Mouse (Mus musculus): ENCODE measurements at regions not wholly inside any gene's neighbourhood (a gene's known extent, or its start where the extent isn't known, plus 50 kb on each side); places are given as distances from the start of the nearest gene placed in this dataset.

DNA sequence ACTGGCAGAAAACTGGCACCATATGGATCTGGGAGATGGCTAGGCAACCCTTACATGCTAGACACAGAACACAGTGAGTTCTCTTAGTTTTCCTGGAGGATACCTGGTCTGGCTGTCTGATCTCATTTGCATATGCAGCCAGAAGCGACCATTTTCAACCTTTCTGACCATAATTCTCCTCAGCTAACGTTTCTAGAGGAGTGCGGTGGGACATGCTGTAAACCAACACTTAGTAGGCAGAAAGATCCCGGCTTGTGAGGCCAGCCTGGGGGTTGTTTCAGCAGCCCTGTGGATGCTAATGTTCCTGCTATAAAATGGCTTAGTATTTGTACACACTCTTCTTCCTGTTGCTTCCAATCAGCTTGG lies 168.6 kb upstream of the Olig3 start:
- DNase-seq = no peak

DNA sequence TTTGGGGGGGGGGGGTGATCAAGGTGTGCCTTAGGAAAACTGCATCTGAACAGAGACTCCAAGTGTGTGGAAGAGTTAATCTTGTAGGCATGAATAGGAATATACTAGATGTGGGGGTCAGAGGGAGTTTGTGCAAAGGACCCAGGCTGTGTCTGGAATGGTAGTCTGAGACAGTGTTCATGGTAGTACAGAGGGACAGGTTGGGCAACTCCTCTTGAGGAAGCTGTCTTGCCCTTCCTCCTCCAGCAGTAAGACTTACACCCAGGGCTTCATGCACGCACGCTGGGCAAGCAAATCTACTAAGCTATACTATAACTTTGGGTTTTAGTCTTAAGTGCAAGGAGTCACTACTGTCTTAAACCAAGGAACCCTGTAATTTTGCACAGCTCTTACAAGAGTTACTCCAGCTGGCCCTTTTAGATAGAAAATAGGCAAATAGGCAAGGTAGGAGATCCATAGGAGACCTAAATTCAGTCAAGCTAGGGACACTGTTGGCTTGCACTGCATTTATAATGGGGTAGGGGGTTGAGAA lies 169.2 kb upstream of the Olig3 start:
- no peak for DNase-seq

DNA sequence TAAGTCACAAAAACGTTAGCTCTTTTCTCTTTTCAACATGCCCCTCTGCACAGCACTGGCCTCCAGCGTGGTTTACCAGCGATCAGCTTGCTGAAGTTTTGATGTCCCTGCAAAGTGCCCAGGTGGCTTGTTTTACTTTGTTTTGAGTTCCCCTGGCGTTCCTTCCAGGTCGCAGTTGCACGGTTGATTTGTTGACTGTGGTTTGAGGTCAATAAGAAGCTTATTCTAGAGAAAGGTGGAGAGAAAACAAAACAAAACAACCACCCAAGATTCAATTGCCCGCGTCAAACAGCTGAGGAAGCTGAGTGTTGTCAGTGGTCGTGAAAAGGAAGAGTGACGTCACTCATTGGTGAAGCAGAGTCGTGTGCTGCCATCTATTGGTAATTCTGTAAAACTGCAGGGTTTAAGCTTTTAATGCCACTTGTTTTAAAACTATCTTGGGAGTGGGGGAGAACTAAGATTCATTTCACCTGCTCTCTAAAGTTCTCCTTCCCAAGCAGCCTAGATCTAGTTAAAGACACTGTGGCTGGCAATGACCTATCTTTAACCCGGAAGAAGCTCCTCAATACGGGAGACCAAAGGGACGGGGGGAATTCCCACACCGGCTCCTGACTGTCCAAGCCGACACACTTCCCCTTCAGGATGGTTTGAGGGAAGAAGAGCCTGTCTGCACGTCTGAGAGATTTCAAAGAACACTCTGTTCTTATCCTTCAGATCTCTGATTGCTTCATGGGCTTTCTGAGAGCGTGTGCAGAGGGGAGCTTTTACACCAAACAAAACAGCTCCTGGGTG lies 170.3 kb upstream of the Olig3 start:
- DNase-seq = peak; percentile 47

DNA sequence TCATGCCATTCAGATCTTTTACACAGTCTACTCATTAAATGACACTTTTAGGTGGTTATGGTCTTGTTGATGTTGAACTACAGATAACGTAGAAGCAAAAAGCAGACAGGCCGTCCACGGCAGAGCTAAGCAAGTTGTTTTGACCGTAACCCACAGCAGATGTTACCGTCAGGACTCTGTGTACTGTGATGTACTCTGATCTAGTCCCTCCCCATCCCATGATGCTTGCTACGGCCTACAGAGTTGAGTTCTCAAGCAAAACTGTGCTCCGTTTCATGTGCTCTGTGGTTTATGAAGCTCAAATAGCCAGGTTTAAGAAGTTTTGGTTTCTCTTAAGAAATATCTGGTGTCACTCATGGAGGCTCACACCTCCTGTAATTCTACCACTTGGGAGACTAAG lies 169.4 kb upstream of the Tnfaip3 start:
- no peak for DNase-seq

DNA sequence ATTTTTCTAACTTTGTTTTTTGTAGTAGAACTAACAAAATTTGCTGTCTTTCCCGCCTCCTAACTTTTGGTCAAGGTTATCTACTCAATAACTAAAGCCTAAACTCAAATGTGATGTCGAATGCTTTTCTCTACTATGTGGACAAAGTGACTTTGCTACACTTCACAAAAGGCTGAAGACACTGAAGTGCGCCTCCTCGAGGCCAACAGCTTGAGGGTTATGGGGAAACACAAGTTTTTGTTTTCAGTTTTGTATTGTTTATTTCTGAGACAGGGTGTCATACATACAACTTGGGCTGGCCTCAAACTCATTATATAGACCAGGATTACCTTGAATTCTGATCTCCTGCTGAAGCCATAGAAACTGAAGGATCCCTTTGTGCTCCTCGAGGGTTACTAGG lies 162.4 kb upstream of the Tnfaip3 start:
- DNase-seq = no peak

DNA sequence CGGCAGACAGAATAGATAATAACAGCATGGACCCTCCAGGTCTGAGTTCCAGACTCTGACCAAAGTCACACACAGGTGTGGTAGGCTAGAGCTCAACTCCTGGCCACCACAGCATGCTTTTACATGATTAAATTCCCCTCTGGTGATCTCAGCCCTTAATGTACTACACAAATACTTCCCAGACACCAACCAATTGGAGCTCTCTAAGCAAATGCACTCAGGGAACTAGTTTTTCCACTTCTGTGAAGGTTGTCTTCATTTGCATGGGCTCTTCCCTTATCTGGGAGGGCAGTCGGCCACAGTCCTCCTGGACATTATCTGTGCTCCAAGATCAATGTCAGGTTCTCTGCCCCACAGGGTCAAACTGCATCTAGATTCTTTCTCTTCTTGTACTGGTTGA lies 162.0 kb upstream of the Tnfaip3 start:
- no peak for DNase-seq

DNA sequence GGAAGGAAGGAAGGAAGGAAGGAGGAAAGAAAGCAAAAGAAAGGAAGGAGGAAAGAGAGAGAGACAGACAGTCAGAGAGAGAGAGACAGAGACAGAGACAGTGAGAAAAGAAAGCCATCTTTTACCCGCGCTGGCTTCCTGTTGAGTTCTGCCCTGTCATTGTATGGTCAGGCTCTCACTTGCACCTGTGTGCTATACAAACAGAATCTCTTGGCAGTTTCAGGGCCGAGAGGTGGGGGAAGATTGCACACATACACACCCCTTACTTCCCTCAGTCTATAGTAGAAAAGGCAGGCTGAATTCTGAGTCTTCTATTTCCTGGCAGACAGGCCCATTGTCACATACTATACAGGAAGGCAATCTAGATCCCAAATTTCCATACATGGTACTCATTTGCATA lies 160.8 kb upstream of the Tnfaip3 start:
- no peak for DNase-seq

DNA sequence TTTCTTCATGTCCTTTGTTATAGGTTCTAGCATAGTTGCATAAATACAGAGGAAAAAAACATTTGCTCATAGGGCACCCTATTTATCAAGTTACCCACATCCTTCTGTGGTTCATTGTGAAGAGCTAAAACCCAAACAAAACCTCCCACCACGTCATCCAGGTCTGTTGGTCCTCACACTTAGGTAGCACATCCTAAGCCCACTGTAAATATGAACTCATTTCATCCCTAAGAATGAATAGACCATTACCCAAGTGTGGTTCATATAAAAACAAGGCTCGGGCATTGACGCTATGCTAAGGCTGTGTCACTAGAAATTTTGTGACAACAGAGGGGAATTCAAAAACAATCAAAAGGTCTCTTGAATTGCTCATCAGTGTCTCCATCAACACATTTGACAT lies 156.4 kb upstream of the Tnfaip3 start:
- no peak for DNase-seq

DNA sequence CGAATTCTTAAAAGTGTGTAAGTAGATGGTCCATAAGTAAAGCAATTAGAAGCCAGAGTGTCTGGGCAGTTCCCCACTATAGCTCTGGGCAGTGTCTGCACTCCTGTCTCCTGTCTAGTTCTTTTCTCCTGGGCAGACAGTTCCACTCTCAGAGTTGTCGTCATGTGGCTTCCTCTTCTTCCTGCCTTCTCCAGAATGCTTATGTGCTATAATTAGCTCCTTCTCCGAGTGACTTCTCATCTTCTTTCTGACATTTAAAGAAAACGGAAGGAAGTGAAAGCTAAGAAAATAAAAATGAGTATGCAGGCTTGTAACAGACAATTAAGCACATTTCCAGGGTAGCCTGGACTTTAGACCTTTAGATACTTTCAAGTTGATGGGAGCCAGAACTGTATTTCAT lies 155.1 kb upstream of the Tnfaip3 start:
- DNase-seq = no peak

DNA sequence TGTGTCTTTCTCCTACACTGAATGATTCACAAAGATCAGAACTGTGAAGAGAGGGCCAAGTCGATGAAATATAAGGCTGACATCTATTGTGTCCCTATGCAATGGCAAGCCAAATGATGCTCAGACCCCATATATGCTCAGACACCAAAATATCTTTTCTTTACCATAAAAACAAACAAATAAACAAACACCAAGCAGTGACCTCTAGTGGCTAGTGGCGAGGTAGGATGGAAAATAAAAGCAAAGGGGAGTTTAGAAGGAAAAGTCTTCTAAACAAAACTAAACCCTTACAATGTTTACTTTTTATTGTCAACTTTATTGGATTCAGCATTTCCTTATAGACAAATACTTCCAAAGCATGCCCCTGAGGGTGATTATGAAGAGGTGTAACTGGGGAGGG lies 153.8 kb upstream of the Tnfaip3 start:
- DNase-seq = no peak

DNA sequence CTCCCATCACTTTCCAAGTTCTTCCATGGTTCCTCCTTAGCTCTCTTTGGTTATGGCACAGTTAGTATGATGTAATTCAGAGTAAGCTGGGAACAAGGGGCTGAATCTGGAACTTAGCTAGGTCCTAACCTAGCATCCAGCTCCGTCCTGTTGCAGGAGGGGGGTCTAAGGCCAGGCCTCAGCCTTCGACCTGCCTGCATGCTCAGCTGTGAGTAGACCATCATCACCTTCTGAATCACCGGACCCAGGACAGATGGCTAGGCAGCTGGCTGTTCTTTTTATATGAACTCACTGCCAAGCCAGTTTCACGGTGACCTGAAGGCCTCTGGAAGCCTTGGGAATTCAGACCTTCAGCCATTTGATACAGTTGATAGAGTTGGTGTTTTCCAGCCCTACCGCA lies 152.9 kb upstream of the Tnfaip3 start:
- DNase-seq = no peak

DNA sequence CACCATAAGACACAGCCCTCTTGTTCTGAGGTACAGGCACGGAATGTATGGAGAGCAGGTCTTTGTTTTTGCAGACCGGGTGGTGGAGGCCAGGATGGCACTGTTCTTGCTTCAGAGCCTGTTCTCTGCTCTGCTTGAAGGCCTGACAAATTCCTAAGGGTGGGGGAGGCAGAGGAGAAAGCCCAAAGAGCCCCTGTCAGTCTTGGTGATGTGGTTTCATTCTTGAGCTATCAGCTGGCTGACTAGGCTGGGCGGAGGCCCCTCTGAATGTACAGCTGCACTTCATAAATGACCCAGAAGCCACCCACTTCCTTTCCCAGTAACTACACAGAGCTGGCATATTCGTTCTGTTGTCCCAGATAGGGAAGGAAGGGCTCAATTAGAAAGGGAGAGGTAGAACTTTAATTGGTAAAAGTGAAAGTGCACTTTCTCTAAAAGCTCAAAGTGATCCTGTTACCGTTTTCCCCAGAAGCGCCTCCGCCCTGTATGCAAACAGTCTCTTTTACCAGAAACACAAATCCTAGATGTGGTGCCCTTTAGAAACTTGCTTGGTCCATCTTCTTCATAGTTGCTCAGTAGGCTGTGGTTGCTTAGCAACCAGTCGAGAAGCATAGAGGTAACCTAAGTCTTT lies 152.3 kb upstream of the Tnfaip3 start:
- no peak for DNase-seq

DNA sequence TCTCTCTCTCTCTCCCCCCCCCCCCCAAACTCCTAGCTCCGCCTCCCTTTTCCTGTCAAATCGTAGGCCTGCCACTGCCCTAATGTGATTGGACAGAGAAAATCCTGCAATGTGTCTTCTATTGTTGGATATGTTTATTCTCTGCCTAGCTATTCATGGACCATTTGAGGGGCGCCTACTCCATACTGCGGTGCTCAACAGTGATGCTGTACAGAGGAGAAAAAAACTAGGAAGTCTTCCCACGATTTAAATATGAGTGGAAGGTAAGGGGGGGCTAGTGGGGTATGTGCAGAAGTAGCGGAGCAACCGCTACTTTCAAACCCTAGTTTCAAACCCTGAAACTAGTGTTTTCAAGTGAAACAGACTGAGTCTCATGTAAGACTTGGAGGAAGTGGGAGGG lies 151.6 kb upstream of the Tnfaip3 start:
- no peak for DNase-seq

DNA sequence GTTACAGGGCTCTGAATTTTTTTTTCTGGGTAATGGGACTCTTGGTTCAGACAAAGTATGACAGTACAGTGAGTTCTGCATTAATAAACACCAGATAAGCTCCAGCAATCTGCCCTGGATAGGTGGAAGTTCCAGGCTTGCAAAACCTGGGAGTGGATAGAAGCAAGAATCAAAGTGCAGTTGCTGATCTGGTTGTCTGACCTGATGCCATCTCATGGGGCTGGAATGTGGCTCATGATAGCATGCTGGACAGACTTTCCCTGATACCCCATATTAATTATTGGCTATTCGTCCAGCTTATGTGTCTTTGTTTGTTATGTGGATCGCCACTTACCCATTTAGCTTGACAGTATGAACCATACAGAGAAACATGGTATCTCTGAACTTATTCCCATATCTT lies 146.6 kb upstream of the Tnfaip3 start:
- no peak for DNase-seq

DNA sequence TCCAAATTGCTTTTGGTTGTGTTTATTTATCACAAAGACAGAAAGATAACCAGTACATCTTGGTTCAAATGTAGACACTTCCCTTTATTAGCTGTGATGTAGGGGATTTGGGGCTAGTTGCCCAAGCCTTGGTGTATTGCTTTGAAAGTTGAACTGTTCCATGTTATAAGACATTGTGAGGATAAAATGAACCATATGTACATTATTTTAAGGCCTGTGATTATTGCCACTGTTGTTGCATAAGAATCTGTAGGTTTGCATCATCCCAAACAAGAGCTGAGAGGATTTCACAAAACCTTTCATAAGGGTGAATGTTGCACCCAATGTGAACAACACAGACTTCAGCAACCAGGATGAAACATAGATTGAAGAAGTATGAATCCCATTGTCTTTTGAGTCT lies 145.7 kb upstream of the Tnfaip3 start:
- DNase-seq = no peak

DNA sequence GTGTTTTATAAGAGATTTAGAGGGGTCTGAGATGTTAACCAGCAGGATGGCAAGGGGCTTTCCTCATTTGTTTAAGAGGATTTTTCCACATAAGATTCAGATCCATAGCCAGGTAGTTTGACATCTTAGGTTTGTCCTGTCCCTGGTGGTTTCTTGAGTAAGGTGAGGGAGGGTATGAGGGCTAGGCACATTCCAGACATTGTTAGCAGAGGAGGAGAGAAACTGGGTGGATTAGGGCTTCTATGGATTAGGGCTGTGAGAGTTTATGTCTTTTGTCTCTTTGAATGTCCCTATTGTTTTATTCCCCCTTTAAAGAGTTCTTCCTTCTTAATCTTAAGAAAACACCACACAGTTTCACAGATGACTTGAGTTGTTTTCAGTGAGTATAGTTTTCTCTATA lies 138.6 kb upstream of the Tnfaip3 start:
- DNase-seq = no peak

DNA sequence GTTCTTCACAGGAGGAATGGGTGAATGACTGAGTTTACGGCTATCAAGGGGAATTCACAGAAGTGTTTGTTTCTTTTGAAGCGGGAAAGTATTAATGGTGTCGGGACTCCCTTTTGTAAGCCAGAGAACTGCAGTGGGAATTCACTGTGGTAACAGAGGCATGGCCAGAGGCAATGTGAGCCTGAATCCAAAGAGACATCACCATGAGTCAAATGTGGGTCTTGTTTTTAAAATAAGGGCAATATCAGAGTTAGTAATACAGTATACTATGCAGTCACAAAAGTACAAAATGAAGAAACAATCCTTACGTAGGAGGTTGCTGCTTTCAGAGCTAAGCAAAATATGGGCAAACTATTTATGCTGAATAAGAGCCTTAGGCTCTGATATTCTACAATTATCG lies 137.3 kb upstream of the Tnfaip3 start:
- no peak for DNase-seq

DNA sequence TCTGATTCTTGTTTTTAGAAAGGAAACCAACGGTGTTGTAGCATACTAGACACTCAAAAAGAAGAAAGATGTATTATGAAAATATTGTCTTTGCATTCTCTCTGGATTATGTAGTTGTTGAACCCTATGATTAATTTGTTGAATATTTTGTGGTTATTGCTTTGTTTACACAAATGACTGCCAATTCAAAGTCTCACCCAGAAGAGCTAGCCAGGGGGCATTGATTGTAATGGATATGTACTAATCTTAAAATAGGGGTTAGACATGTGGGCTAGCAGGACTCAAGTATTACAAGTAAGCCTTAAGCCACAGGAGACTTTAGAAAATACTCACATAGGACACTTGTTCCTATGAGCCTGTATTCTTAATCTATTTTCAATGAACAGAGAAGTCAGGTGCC lies 135.3 kb upstream of the Tnfaip3 start:
- DNase-seq = no peak

DNA sequence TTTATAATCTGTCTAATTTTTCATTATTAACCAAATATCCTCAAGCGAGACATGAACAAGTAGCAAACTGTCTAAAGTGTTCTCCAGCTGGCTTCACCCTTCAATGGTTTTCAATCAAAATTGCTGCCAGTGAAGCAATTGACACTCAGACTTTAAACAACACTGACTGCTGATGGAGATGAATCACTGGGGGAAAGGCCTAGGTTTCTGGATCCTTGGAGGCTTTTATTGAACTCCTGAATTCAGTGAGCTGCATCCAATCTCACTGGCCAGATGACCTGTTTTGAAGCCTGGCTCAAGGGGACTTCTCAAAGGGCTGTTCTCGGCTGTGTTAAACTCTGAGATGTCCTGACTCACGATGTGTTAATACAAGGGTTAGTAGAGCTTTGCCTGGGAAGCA lies 134.5 kb upstream of the Tnfaip3 start:
- no peak for DNase-seq

DNA sequence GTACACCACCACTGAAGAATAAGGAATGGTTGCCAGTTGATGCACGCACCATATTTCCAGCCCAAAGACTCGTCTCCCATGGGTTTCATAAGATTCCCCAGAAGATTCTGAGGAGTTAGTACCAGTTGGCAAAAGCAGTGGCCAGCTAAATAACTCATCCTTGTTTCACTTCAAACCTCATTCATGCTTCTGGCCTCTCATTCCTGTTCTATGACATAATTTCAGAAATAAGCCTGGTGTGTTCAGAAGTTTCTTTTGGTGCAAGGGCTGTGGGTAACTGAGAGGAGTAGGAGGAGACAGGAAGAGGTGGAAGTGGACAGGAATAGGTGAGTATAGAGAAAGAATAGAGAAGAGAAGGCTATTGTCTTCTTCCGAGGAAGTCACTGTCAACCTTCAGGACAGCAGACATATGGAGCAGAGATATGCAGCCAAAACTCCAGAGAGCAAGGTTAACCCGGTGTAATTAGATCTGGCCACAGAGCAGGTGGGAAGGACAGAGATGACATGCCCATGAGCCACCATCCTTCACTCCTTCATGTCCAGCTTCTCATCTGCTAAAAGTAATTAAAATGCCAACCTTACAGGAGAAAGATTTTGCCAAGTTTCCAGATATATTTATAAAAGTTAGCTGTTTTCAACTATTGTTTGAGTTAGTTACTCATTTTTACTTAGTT lies 133.9 kb upstream of the Tnfaip3 start:
- no peak for DNase-seq

DNA sequence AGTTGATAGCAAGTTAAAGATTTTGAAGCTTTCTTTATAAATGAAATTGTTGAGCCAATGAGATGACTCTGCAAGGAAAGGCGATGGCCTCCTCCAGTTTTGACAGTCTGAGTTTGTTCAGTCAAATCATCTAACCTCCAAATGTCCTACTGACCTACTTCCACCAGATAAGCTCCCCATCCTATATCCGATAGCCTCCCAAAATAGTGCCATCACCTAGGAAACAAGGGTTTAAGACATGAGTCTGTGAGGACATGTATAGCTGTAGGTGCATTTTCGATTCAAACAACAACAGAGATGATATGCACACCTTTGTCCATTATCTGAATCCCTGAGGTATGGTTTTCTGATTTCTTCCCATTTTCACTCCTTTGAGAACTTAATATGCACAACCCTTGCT lies 126.0 kb upstream of the Tnfaip3 start:
- no peak for DNase-seq

DNA sequence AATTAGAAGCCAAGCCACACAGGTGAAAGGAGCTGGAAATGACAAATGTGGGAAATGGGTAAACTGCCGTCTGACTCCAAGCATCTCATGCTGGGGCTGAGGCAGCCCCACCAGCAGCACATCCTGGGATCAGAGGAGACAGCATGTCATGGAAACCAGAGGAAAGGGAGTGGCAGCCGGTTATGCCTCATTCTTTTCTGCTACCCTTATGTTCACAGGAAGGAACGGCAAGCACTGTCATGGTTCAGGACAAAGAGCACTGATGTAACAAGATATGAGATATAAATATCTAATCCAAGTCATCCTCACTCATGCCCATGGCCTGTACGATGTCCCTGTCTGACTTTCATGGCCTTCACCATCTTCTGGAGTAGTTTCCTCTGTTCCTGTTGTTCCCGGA lies 125.2 kb upstream of the Tnfaip3 start:
- no peak for DNase-seq

DNA sequence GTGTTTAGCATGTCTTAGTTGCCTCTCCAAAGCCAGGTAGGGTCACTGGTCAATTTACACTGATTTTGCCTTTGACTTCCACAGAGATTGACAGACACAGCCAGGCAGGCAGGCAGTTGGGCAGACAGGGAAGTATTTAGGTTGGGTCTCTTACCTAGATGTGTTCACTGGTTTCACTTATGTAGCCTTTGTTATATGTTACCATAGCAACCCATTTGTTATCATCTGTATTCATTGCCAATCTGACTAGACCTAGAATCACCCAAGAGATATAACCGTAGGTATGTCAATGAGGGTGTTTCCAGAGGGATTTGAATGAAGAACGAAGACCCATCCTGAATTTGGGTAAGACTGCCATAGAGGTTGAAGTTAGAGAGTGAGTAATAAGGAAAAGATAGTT lies 123.8 kb upstream of the Tnfaip3 start:
- no peak for DNase-seq

DNA sequence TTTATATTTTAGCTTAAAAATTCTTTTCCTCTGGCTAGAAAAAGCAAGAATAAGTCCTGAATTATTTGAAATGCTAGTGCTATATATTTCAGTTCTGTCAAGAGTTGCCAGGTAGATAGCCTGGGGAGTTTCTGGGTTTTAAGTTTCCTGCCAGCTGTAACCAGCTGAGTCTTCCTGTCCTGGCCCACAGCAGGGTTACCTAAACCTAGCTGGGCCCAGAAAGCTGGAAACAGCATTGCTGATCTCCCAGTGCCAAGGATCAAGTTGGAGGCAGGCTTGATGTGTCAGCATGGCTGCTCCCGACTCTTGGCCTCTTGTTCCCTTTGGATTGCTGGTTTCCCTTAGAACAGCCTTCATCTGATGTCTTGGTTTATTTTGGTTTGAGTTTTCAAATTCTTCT lies 122.8 kb upstream of the Tnfaip3 start:
- DNase-seq = no peak

Data from adrenal gland, postnatal 14 days (tissue).